Mouse (Mus musculus) liver, postnatal 0 days (tissue): ENCODE measurements at regions not wholly inside any gene's neighbourhood (a gene's known extent, or its start where the extent isn't known, plus 50 kb on each side); places are given as distances from the start of the nearest gene placed in this dataset.

ENCODE experiments used
- CTCF ChIP-seq: sonication (generic); IDR thresholded peaks from 2 replicates; pipeline ENCODE4 v1.5.1; 2016; ENCODE audit warnings: antibody characterized with exemption, low read depth
- EP300 ChIP-seq: IDR thresholded peaks from 2 replicates; pipeline ENCODE4 v1.6.1; 2016; ENCODE audit warnings: antibody characterized with exemption, low read depth, mild to moderate bottlenecking

GRCm38 (mm10) chr3:39065457-39065856, 178.7 kb downstream of the Fat4 start:
- no peak for TF ChIP-seq CTCF
- TF ChIP-seq EP300 = no peak
